Mouse (Mus musculus) stomach, postnatal 0 days (tissue): Measurements from ENCODE around the gene Stmnd1.

Experiments used
- CTCF ChIP-seq: IDR thresholded peaks from 2 replicates; pipeline ENCODE4 v1.5.1; 2016; ENCODE audit warnings: antibody characterized with exemption, low read depth, mild to moderate bottlenecking, moderate library complexity
- EP300 ChIP-seq: optimal IDR thresholded peaks from 2 replicates; pipeline ENCODE3; 2016; ENCODE audit warnings: antibody characterized with exemption

DNA sequence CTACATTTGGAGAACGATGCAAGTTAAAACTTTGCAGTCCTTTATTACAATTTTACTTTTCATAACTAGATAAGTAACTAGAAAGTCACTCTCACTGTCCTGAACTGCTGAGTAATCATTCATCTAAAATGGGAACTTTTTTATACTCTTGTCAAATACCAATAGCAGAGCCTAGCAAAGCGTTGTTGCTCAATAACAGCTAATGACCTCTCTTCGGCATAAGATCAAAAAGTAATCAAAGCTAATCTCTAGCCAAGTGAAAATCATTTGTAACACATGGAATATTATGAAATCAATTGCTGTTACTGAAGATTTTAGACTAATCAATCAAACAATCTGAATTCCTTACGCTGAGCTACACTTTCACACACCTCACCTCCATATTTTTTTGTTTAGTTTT lies 24.2 kb downstream of the Stmnd1 start:
- TF ChIP-seq EP300 (no peak), CTCF (no peak)
